Mouse (Mus musculus) left cerebral cortex, adult 18-20 months (tissue): ENCODE results near the gene DXBay18. TPM values are rescaled to one million over a fixed set of nuclear protein-coding genes. Genes with fewer than 3 reads are reported as not detected.
"Not testable (repeated sequence)": the region's sequence is repeated elsewhere in the genome, so short reads cannot be mapped to it uniquely, and the experiment has no call there.

Experiments used
- DNase-seq, 2 experiments: peaks; one replicate each; pipeline ENCODE4 v3.0.0; 2021 to 2022; ENCODE audit warnings: low spot score in 2 of 2, mixed read lengths in 1 of 2
- long read RNA-seq, 2 experiments: library from polyadenylated mRNA; stranded (forward); transcript quantifications; one replicate each; pipeline ENCODE4 v2.0.0; 2021
- total RNA-seq, 2 experiments: library from RNA; stranded (reverse); gene quantifications; 2 replicates each; pipeline ENCODE4 v1.2.3; 2021

The DXBay18 gene
- total RNA-seq: under 1 TPM in 1 of 2 experiments, not detected in 1; 0.89 TPM
- long read RNA-seq, experiment 1: 0 reads
- long read RNA-seq, experiment 2, partial matches to known transcripts: 1 of 1 reads
- long read RNA-seq, experiment 2, other reads (novel, unspliced or antisense): 0 of 1 reads

DNA sequence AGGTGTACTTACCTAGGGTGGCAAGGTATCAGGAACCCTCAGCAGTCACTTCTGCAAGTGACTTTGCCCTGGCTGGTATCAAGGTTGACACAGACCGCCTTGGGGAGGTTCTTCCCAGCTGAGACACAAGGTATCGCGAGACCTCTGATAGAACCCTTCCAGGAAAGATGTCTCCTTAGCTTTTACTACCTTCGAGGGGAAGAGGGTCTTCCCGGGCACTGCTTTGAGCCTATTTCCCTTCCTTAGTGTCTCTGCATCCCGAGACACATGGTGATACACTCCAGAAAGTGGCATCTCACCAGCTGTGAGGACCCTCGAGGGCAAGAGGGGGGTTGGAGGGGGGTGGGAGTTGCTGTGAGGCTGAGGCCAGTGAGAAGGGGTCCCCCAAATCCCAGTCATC, at the start of gene DXBay18:
Gene DXBay18 (minus strand): TSS at position 101 of the 400 bp plus-strand sequence.
- not testable (repeated sequence) for DNase-seq

DNA sequence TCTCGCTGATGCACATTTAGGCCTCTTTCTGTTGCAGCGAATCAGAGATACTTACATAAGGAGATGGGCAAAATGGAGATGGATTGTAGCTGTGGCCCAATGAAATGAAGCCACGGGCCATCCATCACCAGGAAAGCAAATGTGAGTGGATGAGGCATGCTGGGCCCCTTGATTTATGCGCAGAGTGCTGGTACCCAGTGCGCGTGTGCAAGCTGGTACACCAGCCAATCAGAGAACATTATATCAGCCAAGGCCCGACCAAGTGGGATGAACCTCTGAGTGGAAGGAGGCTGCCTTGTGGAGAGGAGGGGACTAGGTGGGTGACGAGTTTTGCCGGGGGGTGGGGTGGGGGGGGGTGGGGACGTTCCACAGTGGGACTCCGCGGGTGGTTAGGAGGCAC, 42.7 kb upstream of the DXBay18 start, which contains the start of gene Xlr3b:
Gene Xlr3b (plus strand): TSS at position 274 of the 400 bp plus-strand sequence.
- peak in 1 of 2 experiments; percentile 1 for DNase-seq

- DNase-seq: not testable (repeated sequence)
These were observed 27.6 kb upstream of the DXBay18 start, which contains the start of gene Spin2d for GRCm38 (mm10) chrX:73176889-73177288. TSS of gene Spin2d (minus strand) at chrX:73176989.

GRCm38 (mm10) chrX:73148496-73148895, 754 bp downstream of the DXBay18 start, which contains the start of gene Xlr5b:
TSS of gene Xlr5b (plus strand) at chrX:73148796.
- DNase-seq: not testable (repeated sequence)

- DNase-seq: not testable (repeated sequence)
These were observed 6.0 kb downstream of the DXBay18 start for GRCm38 (mm10) chrX:73143218-73143618.

GRCm38 (mm10) chrX:73122859-73123829, 26.1 kb downstream of the DXBay18 start:
- DNase-seq: not testable (repeated sequence)

GRCm38 (mm10) chrX:73116747-73117146, 32.5 kb downstream of the DXBay18 start, which contains the start of gene Gm14685:
TSS of gene Gm14685 (plus strand) at chrX:73117047.
- DNase-seq: not testable (repeated sequence)

DNA sequence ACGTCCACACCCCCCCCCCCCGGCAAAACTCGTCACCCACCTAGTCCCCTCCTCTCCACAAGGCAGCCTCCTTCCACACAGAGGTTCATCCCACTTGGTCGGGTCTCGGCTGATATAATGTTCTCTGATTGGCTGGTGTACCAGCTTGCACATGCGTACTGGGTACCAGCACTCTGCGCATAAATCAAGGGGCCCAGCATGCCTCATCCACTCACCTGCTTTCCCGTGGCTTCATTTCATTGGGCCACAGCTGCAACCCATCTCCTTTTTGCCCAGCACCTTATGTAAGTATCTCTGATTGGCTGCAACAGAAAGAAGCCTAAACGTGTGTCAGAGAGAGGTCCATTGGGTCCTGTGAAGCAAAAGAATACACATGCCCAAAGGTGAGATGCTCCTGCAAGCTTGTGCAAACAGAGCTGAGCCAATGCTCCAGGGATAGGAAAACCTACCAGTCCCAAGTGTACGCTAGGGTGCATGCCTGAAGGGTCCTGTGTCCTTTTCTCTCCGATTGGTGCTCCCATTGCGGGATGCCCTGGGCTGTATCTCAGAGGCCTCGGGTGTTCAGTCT, 52.2 kb downstream of the DXBay18 start, which contains the start of gene Xlr3a:
Gene Xlr3a (minus strand): TSS at position 155 of the 568 bp plus-strand sequence.
- DNase-seq: peak in 1 of 2 experiments; percentile 1

Other genes starting within 250 kb of the DXBay18 start
- gene Cetn2, start 231.0 kb downstream of the DXBay18 start, total RNA-seq: 10 to 100 TPM; 57.0 to 58.1 TPM
- gene Nsdhl, start 230.9 kb downstream of the DXBay18 start, total RNA-seq: 10 to 100 TPM; 22.6 to 30.0 TPM
- under 1 TPM; 0.95 to 0.96 TPM for gene Zfp185, start 162.1 kb downstream of the DXBay18 start, total RNA-seq
- under 1 TPM; 0.21 to 0.40 TPM for gene Pnma5, start 112.3 kb downstream of the DXBay18 start, total RNA-seq
- 10 to 100 TPM; 15.5 to 15.9 TPM for gene Pnma3, start 84.7 kb downstream of the DXBay18 start, total RNA-seq
- gene Xlr4a, start 67.0 kb downstream of the DXBay18 start, total RNA-seq: not detected
- 1 to 10 TPM in 1 of 2 experiments, not detected in 1; 3.6 TPM for gene Xlr3a, start 52.4 kb downstream of the DXBay18 start, total RNA-seq
- 1 to 10 TPM in 1 of 2 experiments, under 1 TPM in 1; 0.94 to 2.3 TPM for gene Gm14685, start 32.4 kb downstream of the DXBay18 start, total RNA-seq
- not detected for gene Xlr5b, start 654 bp downstream of the DXBay18 start, total RNA-seq
- gene Spin2d, start 27.5 kb upstream of the DXBay18 start, total RNA-seq: not detected
- gene Xlr3b, start 42.8 kb upstream of the DXBay18 start, total RNA-seq: 1 to 10 TPM; 4.4 to 9.2 TPM
- under 1 TPM in 1 of 2 experiments, not detected in 1; 0.95 TPM for gene Xlr4b, start 64.9 kb upstream of the DXBay18 start, total RNA-seq
- 10 to 100 TPM; 16.3 to 19.0 TPM for gene F8a, start 78.8 kb upstream of the DXBay18 start, total RNA-seq
- not detected for gene Xlr4c, start 93.7 kb upstream of the DXBay18 start, total RNA-seq
- not detected for gene Xlr3c, start 115.9 kb upstream of the DXBay18 start, total RNA-seq
- gene Xlr5a, start 143.5 kb upstream of the DXBay18 start, total RNA-seq: not detected
- not detected for gene Xlr5c, start 143.5 kb upstream of the DXBay18 start, total RNA-seq
- gene Gm45015, start 187.4 kb upstream of the DXBay18 start, total RNA-seq: not detected
- 10 to 100 TPM; 16.0 to 20.2 TPM for gene Zfp275, start 193.2 kb upstream of the DXBay18 start, total RNA-seq
- gene Gm18336, start 249.3 kb upstream of the DXBay18 start, total RNA-seq: not detected